Mouse (Mus musculus) heart, postnatal 0 days (tissue): Measurements from ENCODE around the gene A830031A19Rik. TPM values are rescaled to one million over a fixed set of nuclear protein-coding genes. Genes with fewer than 3 reads are reported as not detected.

Experiments
- ATAC-seq: fragments of 200-750 bp; cut with Nextera tagmentation; 2 replicates; pipeline ENCODE4 v1.8.0; 2017; ENCODE audit warnings: low read depth, moderate number of reproducible peaks, moderate library complexity; ENCODE audit not compliant: insufficient read depth
- DNase-seq: peaks from one replicate; pipeline ENCODE4 v3.0.0-alpha.2; 2016; ENCODE audit warnings: low spot score
- H3K27ac ChIP-seq: fragments of 300-500 bp; sonication (generic); 2 replicates; pipeline ENCODE4 v1.5.1; 2014; ENCODE audit warnings: low read depth, mild to moderate bottlenecking
- H3K27me3 ChIP-seq: fragments of 300-500 bp; sonication (generic); 2 replicates; pipeline ENCODE4 v1.6.1; 2014; ENCODE audit warnings: low read length, mixed read lengths; ENCODE audit not compliant: control insufficient read depth, insufficient read depth
- H3K36me3 ChIP-seq: fragments of 300-500 bp; sonication (generic); replicated peaks from 2 replicates; pipeline ENCODE4 v1.6.1; 2014; ENCODE audit warnings: low read length, mixed read lengths; ENCODE audit not compliant: control insufficient read depth, insufficient read depth
- H3K4me1 ChIP-seq: fragments of 300-500 bp; sonication (generic); 2 replicates; pipeline ENCODE4 v1.6.1; 2014; ENCODE audit warnings: antibody characterized with exemption; ENCODE audit not compliant: control insufficient read depth, insufficient read depth
- H3K4me2 ChIP-seq: fragments of 300-500 bp; sonication (generic); 2 replicates; pipeline ENCODE4 v1.6.1; 2014; ENCODE audit warnings: low read depth, mild to moderate bottlenecking, low read length, moderate library complexity
- H3K4me3 ChIP-seq: fragments of 300-500 bp; sonication (generic); 2 replicates; pipeline ENCODE4 v1.5.1; 2014; ENCODE audit warnings: low read depth, low read length
- H3K9ac ChIP-seq: fragments of 300-500 bp; sonication (generic); replicated peaks from 2 replicates; pipeline ENCODE4 v1.6.1; 2014; ENCODE audit warnings: low read depth, low read length, mixed read lengths
- H3K9me3 ChIP-seq: fragments of 300-500 bp; sonication (generic); replicated peaks from 2 replicates; pipeline ENCODE4 v1.6.1; 2016; ENCODE audit warnings: low read length; ENCODE audit not compliant: control insufficient read depth
- CTCF ChIP-seq: IDR thresholded peaks from 2 replicates; pipeline ENCODE4 v1.5.1; 2016; ENCODE audit warnings: antibody characterized with exemption, control low read depth, low read depth
- EP300 ChIP-seq: IDR thresholded peaks from 2 replicates; pipeline ENCODE4 v1.6.1; 2016; ENCODE audit warnings: antibody characterized with exemption, low read depth
- WGBS: fragments of 180-500 bp; shearing (Covaris S2); extraction: QIAGEN DNeasy Blood & Tissue Kit; methylation state at CpG from one replicate; pipeline ENCODE4 v1.1.7; 2014; 5-methylcytosine and 5-hydroxymethylcytosine counted together
- polyA plus RNA-seq: library from polyadenylated mRNA; unstranded; fragments of >200 nt; fragmentation: Nextera tagmentation; extraction: Ambion mirVana; gene quantifications from 2 replicates; pipeline ENCODE4 v1.2.1, GENCODE M21; 2015
- total RNA-seq: library from RNA; depleted of rRNA; stranded (reverse); fragments of >200 nt; gene quantifications from 2 replicates; pipeline ENCODE4 v1.2.3, GENCODE M21; 2014; ENCODE audit warnings: low replicate concordance

The A830031A19Rik gene
- total and polyA plus RNA-seq, 2 experiments from 2014 or later = not detected

GRCm38 (mm10) chr11:24076127-24076650 lies 1.3 kb upstream of the A830031A19Rik start:
- TF ChIP-seq CTCF (0 out of 2 replicates have a peak, but pooled peaks have one; percentile 11), EP300 (no peak)
- no peaks in the 10 kb centered on the region for H3K36me3 ChIP-seq
- H3K9me3 ChIP-seq = no peaks in the 10 kb centered on the region
- H3K4me1 ChIP-seq = 0 out of 2 replicates have a peak, but pooled peaks cover 14% of the 10 kb centered on the region
- H3K9ac ChIP-seq = peak overlapping the region; percentile 77
- 0% methylated on average over 31 of the region's 32 CpGs for WGBS
- DNase-seq = peak; percentile 85
- peak overlapping the region; percentile 98 for H3K4me2 ChIP-seq
- H3K4me3 ChIP-seq = peak overlapping the region; percentile 70
- ATAC-seq = peak; percentile 4; the same call in 1 of the 2 replicates
- H3K27ac ChIP-seq = peak overlapping the region; percentile 84
- H3K27me3 ChIP-seq = peaks cover 24% of the 10 kb centered on the region

GRCm38 (mm10) chr11:24075486-24076126 lies 752 bp upstream of the A830031A19Rik start:
- Histone ChIP-seq H3K4me3 (peak overlapping the region; percentile 70), H3K27ac (0 out of 2 replicates have a peak overlapping the region, but pooled peaks have one; percentile 84)
- 2% methylated on average over 17 of the region's 17 CpGs for WGBS

GRCm38 (mm10) chr11:24074021-24074591 lies 748 bp downstream of the A830031A19Rik start:
- no peaks in the 10 kb centered on the region for H3K36me3 ChIP-seq
- DNase-seq (no peak), ATAC-seq (no peak)
- peaks cover 24% of the 10 kb centered on the region for H3K27me3 ChIP-seq
- TF ChIP-seq EP300 (no peak), CTCF (no peak)
- H3K27ac ChIP-seq = no peak overlapping the region
- 0 out of 2 replicates have a peak, but pooled peaks cover 4% of the 10 kb centered on the region for H3K4me1 ChIP-seq
- no peaks in the 10 kb centered on the region for H3K9me3 ChIP-seq
- H3K4me2 ChIP-seq = peak overlapping the region; percentile 98
- H3K4me3 ChIP-seq = peak overlapping the region; percentile 70
- WGBS = 3% methylated on average over 18 of the region's 18 CpGs
- no peak overlapping the region for H3K9ac ChIP-seq

More at GRCm38 (mm10) chr11:24075486-24076126, 752 bp upstream of the A830031A19Rik start:
- ATAC-seq (no peak), DNase-seq (no peak)
- H3K4me2 ChIP-seq = peak overlapping the region; percentile 98
- no peaks in the 10 kb centered on the region for H3K9me3 ChIP-seq
- TF ChIP-seq CTCF (no peak), EP300 (no peak)
- H3K36me3 ChIP-seq = no peaks in the 10 kb centered on the region
- peak overlapping the region; percentile 77 for H3K9ac ChIP-seq
- H3K27me3 ChIP-seq = peaks cover 24% of the 10 kb centered on the region
- 0 out of 2 replicates have a peak, but pooled peaks cover 12% of the 10 kb centered on the region for H3K4me1 ChIP-seq

- Histone ChIP-seq H3K4me1 (peaks cover 4% of the 10 kb centered on the region; the same call in 1 of the 2 replicates), H3K9me3 (no peaks in the 10 kb centered on the region), H3K27ac (no peak overlapping the region), H3K36me3 (no peaks in the 10 kb centered on the region), H3K4me3 (no peak overlapping the region), H3K27me3 (peaks cover 27% of the 10 kb centered on the region), H3K9ac (no peak overlapping the region), H3K4me2 (no peak overlapping the region)
- TF ChIP-seq EP300 (no peak), CTCF (peak; percentile 45)
- DNase-seq = no peak
- ATAC-seq = no peak
- 50% methylated on average over 4 of the region's 4 CpGs for WGBS
Observed at GRCm38 (mm10) chr11:24065313-24065712, 9.5 kb downstream of the A830031A19Rik start.

- WGBS = 70% methylated on average over 6 of the region's 6 CpGs
- Histone ChIP-seq H3K36me3 (no peaks in the 10 kb centered on the region), H3K9ac (no peak overlapping the region), H3K4me3 (no peak overlapping the region), H3K4me2 (no peak overlapping the region), H3K9me3 (no peaks in the 10 kb centered on the region), H3K27me3 (peaks cover 33% of the 10 kb centered on the region), H3K4me1 (peaks cover 4% of the 10 kb centered on the region; the same call in 1 of the 2 replicates), H3K27ac (no peak overlapping the region)
- no peak for TF ChIP-seq CTCF
- TF ChIP-seq EP300 = no peak
- DNase-seq = no peak
- no peak for ATAC-seq
Observed at GRCm38 (mm10) chr11:24064221-24064620, 10.6 kb downstream of the A830031A19Rik start.
